Mouse (Mus musculus) testis, adult 2 months (tissue): ENCODE measurements around the gene Wasl. TPM values are rescaled to one million over a fixed set of nuclear protein-coding genes. Genes with fewer than 3 reads are reported as not detected.

Source experiments
- H3K27ac ChIP-seq: fragments of 200-500 bp; 2 replicates; pipeline ENCODE4 v1.5.1; 2012; ENCODE audit warnings: low read depth, low read length; ENCODE audit not compliant: control insufficient read depth, insufficient read depth
- H3K27me3 ChIP-seq: fragments of 200-500 bp; 2 replicates; pipeline ENCODE4 v1.6.1; 2012; ENCODE audit warnings: mild to moderate bottlenecking, low read length, moderate library complexity; ENCODE audit not compliant: control insufficient read depth, insufficient read depth
- H3K36me3 ChIP-seq: fragments of 200-500 bp; 2 replicates; pipeline ENCODE4 v1.6.1; 2012; ENCODE audit warnings: mild to moderate bottlenecking, low read length; ENCODE audit not compliant: control insufficient read depth, insufficient read depth
- H3K4me1 ChIP-seq: fragments of 200-500 bp; 2 replicates; pipeline ENCODE4 v1.6.1; 2012; ENCODE audit warnings: low read length; ENCODE audit not compliant: control insufficient read depth, insufficient read depth
- H3K4me3 ChIP-seq: fragments of 200-500 bp; 2 replicates; pipeline ENCODE4 v1.5.1; 2012; ENCODE audit warnings: low read depth, mild to moderate bottlenecking, low read length, moderate library complexity, mixed read lengths; ENCODE audit not compliant: control insufficient read depth
- CTCF ChIP-seq: fragments of 200-500 bp; IDR thresholded peaks from 2 replicates; pipeline ENCODE4 v1.5.1; 2012; ENCODE audit warnings: low read depth, mild to moderate bottlenecking, inconsistent platforms, low read length, moderate library complexity; ENCODE audit not compliant: control insufficient read depth, insufficient read depth, insufficient replicate concordance
- POLR2A ChIP-seq: fragments of 200-500 bp; IDR thresholded peaks from 2 replicates; pipeline ENCODE4 v1.6.1; 2012; ENCODE audit warnings: low read depth, mild to moderate bottlenecking, inconsistent platforms, low read length, moderate library complexity; ENCODE audit not compliant: control insufficient read depth
- polyA plus RNA-seq: library from polyadenylated mRNA; depleted of rRNA; stranded (reverse); fragments of >200 nt; gene quantifications from 2 replicates; pipeline ENCODE4 v1.2.3, GENCODE M21; 2012

The Wasl gene
- polyA plus RNA-seq, 1 experiment = 8.1 TPM

DNA sequence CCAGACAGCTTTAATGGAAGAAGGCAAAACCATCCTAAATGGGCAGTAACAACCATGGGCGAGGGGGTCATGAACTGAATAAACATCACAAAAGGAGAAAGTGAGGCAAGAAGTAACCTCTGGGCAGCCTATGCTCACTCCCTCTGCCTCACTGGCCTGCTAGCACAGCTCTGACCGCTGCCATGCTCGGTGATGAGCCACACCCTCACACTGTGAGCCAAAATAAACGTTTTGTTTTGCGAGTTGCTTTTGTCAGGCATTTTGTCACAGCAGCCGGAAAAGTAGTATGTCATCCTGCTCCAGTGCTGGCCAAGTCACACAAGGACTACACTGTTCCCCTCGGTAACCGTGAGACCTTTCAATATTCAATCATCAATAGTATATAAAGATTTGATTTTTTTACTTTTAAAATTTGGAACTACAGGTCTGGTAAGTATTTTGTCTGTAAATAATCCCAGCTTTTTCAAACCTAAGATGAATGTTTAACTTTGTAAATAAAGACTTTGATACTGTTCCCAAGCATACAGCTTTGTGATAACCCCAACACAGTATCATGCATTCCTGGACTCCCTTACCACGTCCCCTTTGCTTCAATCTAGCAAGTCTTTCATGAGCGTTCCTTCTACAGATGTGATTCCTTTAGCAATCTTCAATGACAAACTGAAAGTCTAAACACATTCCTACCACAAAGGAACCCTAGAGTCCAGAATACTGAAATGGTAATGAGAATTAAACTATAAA lies 7.0 kb downstream of the Wasl start:
- Histone ChIP-seq H3K4me1 (no peaks in the 10 kb centered on the region; the same call in none of the 2 replicates), H3K4me3 (no peak overlapping the region), H3K27me3 (no peaks in the 10 kb centered on the region), H3K27ac (no peak overlapping the region), H3K36me3 (no peaks in the 10 kb centered on the region)
- TF ChIP-seq POLR2A (no peak), CTCF (no peak)

DNA sequence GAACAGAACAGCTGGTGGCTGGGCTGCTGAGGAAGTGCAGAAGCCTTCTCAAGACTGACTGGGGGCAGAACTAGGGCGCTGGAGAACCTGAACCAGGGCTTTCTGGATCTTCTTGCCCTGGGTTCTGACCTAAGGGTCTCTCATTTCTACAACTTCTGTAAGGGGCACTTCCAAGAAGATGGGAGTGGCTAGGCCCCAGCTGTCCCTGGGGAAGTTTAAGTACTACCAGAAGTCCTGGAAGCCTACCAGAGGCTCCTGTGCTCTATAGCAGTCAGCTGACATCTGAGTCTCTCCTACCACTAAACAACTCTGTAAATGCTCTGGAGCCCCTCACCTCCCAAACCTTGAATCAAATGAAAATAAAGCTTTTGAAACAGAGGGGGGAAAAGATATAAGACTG lies 8.7 kb downstream of the Wasl start:
- H3K4me1 ChIP-seq = no peaks in the 10 kb centered on the region; the same call in none of the 2 replicates
- TF ChIP-seq POLR2A = no peak
- TF ChIP-seq CTCF = no peak
- H3K4me3 ChIP-seq = no peak overlapping the region
- no peaks in the 10 kb centered on the region for H3K27me3 ChIP-seq
- H3K27ac ChIP-seq = no peak overlapping the region
- no peaks in the 10 kb centered on the region for H3K36me3 ChIP-seq

DNA sequence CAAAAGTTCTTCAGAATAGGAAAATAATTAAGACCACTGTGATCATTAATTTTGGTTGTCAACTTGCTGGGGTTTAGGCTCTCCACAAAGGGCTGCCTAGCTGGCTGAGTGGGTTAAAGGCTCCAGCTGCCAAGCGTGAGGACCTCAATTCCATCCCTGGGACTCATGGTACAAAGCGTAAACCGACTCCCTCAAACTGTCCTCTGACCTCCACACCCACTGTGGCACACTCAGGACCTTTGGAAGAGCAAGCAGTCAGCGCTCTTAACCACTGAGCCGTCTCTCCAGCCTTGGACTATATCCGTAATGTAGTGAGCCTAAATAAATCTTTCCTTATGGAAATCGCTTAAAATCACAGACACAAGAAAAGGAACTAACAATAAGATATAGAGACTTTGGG lies 13.3 kb downstream of the Wasl start:
- H3K4me3 ChIP-seq = no peak overlapping the region
- H3K36me3 ChIP-seq = no peaks in the 10 kb centered on the region
- TF ChIP-seq POLR2A = no peak
- no peak for TF ChIP-seq CTCF
- no peaks in the 10 kb centered on the region for H3K27me3 ChIP-seq
- no peaks in the 10 kb centered on the region; the same call in 1 of the 2 replicates for H3K4me1 ChIP-seq
- no peak overlapping the region for H3K27ac ChIP-seq

DNA sequence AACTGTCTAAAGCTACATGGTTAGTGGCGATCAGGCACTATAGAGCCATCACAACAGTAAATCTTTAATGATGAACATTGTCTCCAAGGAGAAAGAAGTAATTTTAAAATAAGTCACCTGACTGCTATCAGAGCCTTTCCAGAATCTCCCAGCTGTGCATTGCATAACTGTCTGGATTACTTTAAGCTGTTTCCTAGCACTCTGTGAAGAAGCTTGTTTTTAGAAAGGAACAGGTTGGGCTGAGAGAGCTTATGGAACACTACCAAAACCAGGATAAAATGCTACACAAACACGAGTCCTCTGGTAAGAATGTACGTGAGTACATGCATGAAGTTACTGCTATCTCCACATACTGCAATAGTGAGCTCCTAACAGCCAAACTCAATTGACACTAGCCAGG lies 14.1 kb downstream of the Wasl start:
- H3K27me3 ChIP-seq = no peaks in the 10 kb centered on the region
- H3K4me1 ChIP-seq = no peaks in the 10 kb centered on the region; the same call in 1 of the 2 replicates
- no peak overlapping the region for H3K4me3 ChIP-seq
- H3K36me3 ChIP-seq = no peaks in the 10 kb centered on the region
- H3K27ac ChIP-seq = no peak overlapping the region
- TF ChIP-seq POLR2A (no peak), CTCF (no peak)

DNA sequence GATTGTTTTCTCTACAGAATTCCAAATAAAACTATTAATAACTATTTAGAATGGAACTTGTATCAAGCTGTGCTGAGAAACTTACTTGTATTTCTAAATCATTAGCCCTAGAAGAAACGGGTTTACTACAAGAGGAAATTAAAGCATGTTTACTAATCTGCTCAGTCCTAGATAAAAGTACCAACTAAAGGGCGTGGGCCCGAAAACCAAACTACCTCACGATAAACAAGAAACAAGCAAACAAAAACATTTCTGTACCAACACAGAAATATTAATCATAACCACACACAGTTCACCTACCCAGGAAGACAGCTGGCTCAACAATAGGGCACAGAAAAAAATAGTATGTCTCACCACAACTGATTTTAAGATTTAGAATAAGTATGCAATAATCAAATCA lies 16.4 kb downstream of the Wasl start:
- H3K27ac ChIP-seq = no peak overlapping the region
- TF ChIP-seq CTCF (no peak), POLR2A (no peak)
- H3K36me3 ChIP-seq = no peaks in the 10 kb centered on the region
- H3K4me1 ChIP-seq = no peaks in the 10 kb centered on the region
- H3K27me3 ChIP-seq = no peaks in the 10 kb centered on the region
- H3K4me3 ChIP-seq = no peak overlapping the region

DNA sequence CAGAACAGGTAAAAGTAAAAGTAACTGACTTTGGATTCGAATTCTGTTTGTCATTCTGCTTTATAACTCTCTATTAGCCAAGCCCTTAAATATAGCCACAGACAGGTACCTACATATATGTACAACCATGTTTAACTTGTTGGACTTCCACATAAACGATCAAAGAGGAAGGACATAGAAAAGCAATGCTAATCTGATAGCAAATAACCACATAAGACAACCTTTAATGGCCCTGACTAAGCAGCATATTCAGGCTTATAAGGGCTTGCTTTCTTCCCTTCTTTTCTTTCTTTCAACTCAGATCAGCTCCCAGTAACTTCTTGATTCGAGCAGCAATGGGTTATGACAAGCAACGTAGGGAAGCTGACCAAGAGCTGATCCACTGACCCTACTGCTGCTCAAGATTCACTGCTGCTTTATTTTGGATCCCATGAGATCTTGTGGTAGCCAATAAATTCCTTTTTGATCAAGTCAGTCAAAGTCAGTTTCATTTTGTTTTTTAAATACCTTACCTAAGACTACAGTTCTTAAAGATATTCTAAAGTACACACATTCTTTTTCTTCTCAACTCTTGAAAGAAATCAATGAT lies 17.6 kb downstream of the Wasl start:
- Histone ChIP-seq H3K4me3 (no peak overlapping the region), H3K27me3 (no peaks in the 10 kb centered on the region), H3K27ac (no peak overlapping the region), H3K36me3 (no peaks in the 10 kb centered on the region), H3K4me1 (no peaks in the 10 kb centered on the region)
- TF ChIP-seq POLR2A = no peak
- no peak for TF ChIP-seq CTCF

DNA sequence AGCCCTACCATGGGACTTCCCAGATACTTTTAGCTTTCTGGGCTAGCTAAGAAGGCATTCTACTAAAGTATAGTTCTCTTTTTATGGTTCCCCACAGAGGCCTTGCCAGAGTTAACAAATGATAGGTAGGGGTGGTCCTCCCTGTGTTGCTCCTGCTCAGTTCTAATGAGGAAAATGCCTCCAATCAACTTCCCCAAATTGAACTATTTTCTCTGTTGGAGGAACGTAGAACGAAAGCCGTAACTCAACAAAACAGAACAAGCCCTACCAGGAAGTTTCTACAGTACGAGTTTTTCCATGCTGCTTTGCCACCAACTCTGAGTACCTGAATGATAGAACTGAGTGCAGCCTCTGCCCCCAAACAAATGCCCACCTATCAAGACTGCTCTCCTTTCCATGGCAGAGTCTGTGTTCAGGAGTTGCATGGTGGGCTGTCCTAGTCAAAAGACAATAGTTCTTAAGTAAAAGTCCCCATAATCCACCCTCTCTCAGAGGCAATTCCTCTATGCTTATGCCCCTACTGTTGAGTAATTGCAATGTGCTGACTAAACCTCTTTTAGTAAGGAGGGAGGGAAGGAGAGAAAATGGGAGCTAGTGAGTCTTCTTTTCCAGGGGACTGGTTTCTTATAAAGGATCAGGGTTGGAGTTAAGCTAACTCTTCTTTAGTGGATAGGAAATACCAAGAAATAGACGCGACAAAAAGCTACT lies 19.3 kb downstream of the Wasl start:
- H3K27me3 ChIP-seq = no peaks in the 10 kb centered on the region
- no peak for TF ChIP-seq POLR2A
- TF ChIP-seq CTCF = no peak
- H3K4me3 ChIP-seq = no peak overlapping the region
- no peaks in the 10 kb centered on the region for H3K36me3 ChIP-seq
- H3K4me1 ChIP-seq = no peaks in the 10 kb centered on the region
- no peak overlapping the region for H3K27ac ChIP-seq
